Mouse (Mus musculus) liver, embryonic 15.5 days (tissue): Measurements from ENCODE around the gene Sufu. TPM values are rescaled to one million over a fixed set of nuclear protein-coding genes. Genes with fewer than 3 reads are reported as not detected.

Source experiments
- ATAC-seq: fragments of 200-750 bp; cut with Nextera tagmentation; 2 replicates; pipeline ENCODE4 v1.8.0; 2017; ENCODE audit warnings: moderate number of reproducible peaks, mild to moderate bottlenecking, moderate library complexity; ENCODE audit not compliant: insufficient read depth
- H3K27ac ChIP-seq: fragments of 300-500 bp; sonication (generic); replicated peaks from 2 replicates; pipeline ENCODE4 v1.5.1; 2015; ENCODE audit warnings: mild to moderate bottlenecking, inconsistent platforms
- H3K27me3 ChIP-seq: fragments of 300-500 bp; sonication (generic); 2 replicates; pipeline ENCODE4 v1.6.1; 2015; ENCODE audit warnings: mild to moderate bottlenecking, inconsistent platforms
- H3K36me3 ChIP-seq: fragments of 300-500 bp; sonication (generic); replicated peaks from 2 replicates; pipeline ENCODE4 v1.6.1; 2015; ENCODE audit warnings: moderate library complexity, mild to moderate bottlenecking, inconsistent platforms
- H3K4me1 ChIP-seq: fragments of 300-500 bp; sonication (generic); replicated peaks from 2 replicates; pipeline ENCODE4 v1.6.1; 2015; ENCODE audit warnings: inconsistent platforms
- H3K4me2 ChIP-seq: fragments of 300-500 bp; sonication (generic); 2 replicates; pipeline ENCODE4 v1.6.1; 2015; ENCODE audit warnings: moderate library complexity, mild to moderate bottlenecking, inconsistent platforms
- H3K4me3 ChIP-seq: fragments of 300-500 bp; sonication (generic); replicated peaks from 2 replicates; pipeline ENCODE4 v1.5.1; 2015; ENCODE audit warnings: mild to moderate bottlenecking, inconsistent platforms
- H3K9ac ChIP-seq: fragments of 300-500 bp; sonication (generic); 2 replicates; pipeline ENCODE4 v1.6.1; 2015; ENCODE audit warnings: moderate library complexity, mild to moderate bottlenecking, inconsistent platforms
- H3K9me3 ChIP-seq: fragments of 300-500 bp; sonication (generic); replicated peaks from 2 replicates; pipeline ENCODE4 v1.6.1; 2016; ENCODE audit warnings: inconsistent platforms
- WGBS: fragments of 180-500 bp; shearing (Covaris S2); methylation state at CpG from one replicate; pipeline ENCODE4 v1.1.7; 2015; ENCODE audit warnings: mixed read lengths; ENCODE audit not compliant: insufficient replicate concordance; 5-methylcytosine and 5-hydroxymethylcytosine counted together
- polyA plus RNA-seq: library from polyadenylated mRNA; unstranded; fragments of >200 nt; fragmentation: Nextera tagmentation; extraction: Ambion mirVana; gene quantifications from 2 replicates; pipeline ENCODE4 v1.2.1, GENCODE M21; 2015

Sufu gene
- polyA plus RNA-seq, 1 experiment from 2014 or later = 5.4 TPM

DNA sequence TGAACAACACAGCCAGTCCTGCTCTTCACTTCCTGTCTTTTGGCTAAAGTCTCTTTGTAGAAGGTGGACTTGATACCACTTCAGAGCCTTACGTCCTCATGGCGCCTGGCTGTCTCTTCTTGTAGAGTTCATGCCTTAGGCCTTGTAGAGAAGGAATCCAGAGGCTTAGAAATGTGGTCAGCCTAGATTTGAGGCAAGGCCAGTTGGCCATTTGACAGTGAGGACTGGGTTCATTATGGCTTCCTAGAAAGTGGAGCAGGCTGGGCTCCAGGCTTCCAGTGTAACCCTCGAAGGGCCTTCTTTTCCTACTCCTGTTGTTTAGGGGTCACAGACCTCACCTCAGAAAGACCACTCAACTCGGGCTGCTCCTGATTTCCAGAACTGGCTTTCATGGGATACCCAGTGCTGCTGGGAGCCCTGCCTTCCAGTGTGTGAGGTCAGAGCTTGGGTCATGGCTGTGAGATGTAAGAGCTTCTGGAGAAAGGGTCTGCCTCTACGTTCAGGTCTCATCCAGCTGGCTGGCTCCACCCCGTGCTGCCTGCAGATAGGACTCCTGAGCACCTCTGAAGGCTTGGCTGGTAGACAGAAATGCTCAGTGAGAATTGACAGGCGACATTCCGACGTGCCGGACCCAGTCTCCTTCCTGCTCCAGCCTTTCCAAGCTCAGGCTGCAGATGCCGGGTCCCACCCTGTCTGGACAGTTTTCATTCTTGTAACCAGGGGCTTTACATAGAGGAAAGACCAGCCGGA, 15.5 kb downstream of the Sufu start:
- no peaks in the 10 kb centered on the region for H3K9me3 ChIP-seq
- WGBS = 71% methylated on average over 12 of the region's 12 CpGs
- no peak overlapping the region for H3K27ac ChIP-seq
- H3K36me3 ChIP-seq = 0 out of 2 replicates have a peak, but pooled peaks cover 3% of the 10 kb centered on the region
- H3K9ac ChIP-seq = no peak overlapping the region
- no peak overlapping the region for H3K4me3 ChIP-seq
- ATAC-seq = no peak
- H3K4me2 ChIP-seq = no peak overlapping the region
- H3K27me3 ChIP-seq = no peaks in the 10 kb centered on the region
- peaks cover 25% of the 10 kb centered on the region for H3K4me1 ChIP-seq

DNA sequence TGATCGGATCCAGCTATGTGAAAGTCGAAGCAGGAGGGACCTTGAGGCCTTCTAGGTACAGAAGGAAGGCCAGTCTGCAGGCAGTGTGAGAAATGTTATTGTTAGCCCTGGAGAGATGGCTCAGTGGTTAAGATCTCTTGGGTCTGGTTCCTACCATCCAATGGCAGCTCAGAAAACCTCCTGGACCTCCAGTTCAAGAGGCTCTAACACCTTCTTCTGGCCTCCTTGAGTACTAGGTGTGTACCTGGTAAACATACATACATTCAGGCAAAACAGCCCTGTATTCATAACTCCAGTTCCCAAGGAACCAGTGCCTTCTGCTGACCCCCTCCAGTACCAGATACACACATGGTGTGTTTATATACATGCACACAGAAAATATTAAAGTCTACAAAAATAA, 17.3 kb downstream of the Sufu start:
- Histone ChIP-seq H3K9ac (no peak overlapping the region), H3K4me1 (peaks cover 12% of the 10 kb centered on the region; the same call in 1 of the 2 replicates), H3K4me3 (no peak overlapping the region), H3K4me2 (no peak overlapping the region), H3K9me3 (no peaks in the 10 kb centered on the region), H3K27ac (no peak overlapping the region), H3K36me3 (0 out of 2 replicates have a peak, but pooled peaks cover 3% of the 10 kb centered on the region), H3K27me3 (no peaks in the 10 kb centered on the region)
- no peak for ATAC-seq
- 65% methylated on average over 2 of the region's 2 CpGs for WGBS

- H3K27me3 ChIP-seq = no peaks in the 10 kb centered on the region
- no peak overlapping the region for H3K9ac ChIP-seq
- no peak for ATAC-seq
- no peak overlapping the region for H3K27ac ChIP-seq
- H3K4me2 ChIP-seq = no peak overlapping the region
- no peaks in the 10 kb centered on the region for H3K9me3 ChIP-seq
- H3K4me1 ChIP-seq = peaks cover 10% of the 10 kb centered on the region; the same call in 1 of the 2 replicates
- 0 out of 2 replicates have a peak, but pooled peaks cover 3% of the 10 kb centered on the region for H3K36me3 ChIP-seq
- 75% methylated on average over 8 of the region's 8 CpGs for WGBS
- H3K4me3 ChIP-seq = no peak overlapping the region
Measured at GRCm38 (mm10) chr19:46414486-46414885, 17.8 kb downstream of the Sufu start.

- H3K27me3 ChIP-seq = no peaks in the 10 kb centered on the region
- no peak overlapping the region for H3K4me2 ChIP-seq
- WGBS = 75% methylated on average over 9 of the region's 9 CpGs
- 0 out of 2 replicates have a peak, but pooled peaks cover 4% of the 10 kb centered on the region for H3K4me1 ChIP-seq
- no peaks in the 10 kb centered on the region for H3K36me3 ChIP-seq
- H3K9me3 ChIP-seq = no peaks in the 10 kb centered on the region
- no peak for ATAC-seq
- no peak overlapping the region for H3K9ac ChIP-seq
- H3K4me3 ChIP-seq = no peak overlapping the region
- H3K27ac ChIP-seq = no peak overlapping the region
Measured at GRCm38 (mm10) chr19:46416276-46416675, 19.6 kb downstream of the Sufu start.

DNA sequence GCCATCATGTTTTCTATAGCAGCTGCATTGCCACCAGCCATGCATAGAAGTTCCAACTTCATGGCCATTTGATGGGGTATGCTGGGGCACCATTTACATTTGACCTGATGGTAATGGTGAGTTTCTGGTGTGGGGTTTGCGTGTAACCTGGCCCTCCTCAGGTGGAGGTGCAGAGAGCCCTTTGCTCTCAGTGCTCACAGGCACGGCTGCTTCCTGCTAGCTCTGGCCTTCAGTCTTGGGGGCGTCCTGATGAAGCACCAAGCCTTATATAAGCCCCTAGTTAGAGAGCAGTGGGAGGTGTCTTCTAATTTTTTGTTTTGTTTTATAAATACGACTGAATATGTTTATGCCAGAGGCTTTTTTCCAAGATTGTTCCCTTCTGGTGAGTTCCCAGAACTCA, 21.4 kb downstream of the Sufu start:
- no peak for ATAC-seq
- H3K27me3 ChIP-seq = no peaks in the 10 kb centered on the region
- WGBS = 81% methylated on average over 4 of the region's 4 CpGs
- no peaks in the 10 kb centered on the region for H3K9me3 ChIP-seq
- H3K36me3 ChIP-seq = no peaks in the 10 kb centered on the region
- H3K4me3 ChIP-seq = no peak overlapping the region
- H3K27ac ChIP-seq = no peak overlapping the region
- no peak overlapping the region for H3K9ac ChIP-seq
- H3K4me1 ChIP-seq = 0 out of 2 replicates have a peak, but pooled peaks cover 4% of the 10 kb centered on the region
- H3K4me2 ChIP-seq = no peak overlapping the region

DNA sequence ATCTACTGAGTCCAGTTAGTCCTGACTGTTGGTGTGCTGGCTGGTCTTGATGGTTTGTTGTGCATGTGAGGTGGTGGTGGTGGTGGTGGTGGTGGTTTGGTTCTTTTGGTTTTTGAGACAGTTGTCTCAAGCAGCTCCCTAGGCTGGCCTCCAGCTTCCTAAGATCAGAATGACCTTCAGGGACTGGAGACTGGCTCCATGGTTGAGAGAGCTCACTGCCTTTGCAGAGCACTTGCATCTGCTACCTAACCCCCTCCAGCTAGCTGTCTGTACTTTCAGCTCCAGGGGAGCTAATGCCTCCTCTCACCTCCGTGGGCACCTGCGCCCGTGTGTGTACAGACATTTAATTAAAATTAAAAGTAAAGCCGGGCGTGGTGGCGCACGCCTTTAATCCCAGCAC, 23.7 kb downstream of the Sufu start:
- Histone ChIP-seq H3K36me3 (no peaks in the 10 kb centered on the region), H3K4me2 (no peak overlapping the region), H3K27me3 (no peaks in the 10 kb centered on the region), H3K9ac (no peak overlapping the region), H3K4me3 (no peak overlapping the region), H3K9me3 (no peaks in the 10 kb centered on the region), H3K27ac (no peak overlapping the region), H3K4me1 (0 out of 2 replicates have a peak, but pooled peaks cover 4% of the 10 kb centered on the region)
- 85% methylated on average over 7 of the region's 7 CpGs for WGBS
- ATAC-seq = no peak

DNA sequence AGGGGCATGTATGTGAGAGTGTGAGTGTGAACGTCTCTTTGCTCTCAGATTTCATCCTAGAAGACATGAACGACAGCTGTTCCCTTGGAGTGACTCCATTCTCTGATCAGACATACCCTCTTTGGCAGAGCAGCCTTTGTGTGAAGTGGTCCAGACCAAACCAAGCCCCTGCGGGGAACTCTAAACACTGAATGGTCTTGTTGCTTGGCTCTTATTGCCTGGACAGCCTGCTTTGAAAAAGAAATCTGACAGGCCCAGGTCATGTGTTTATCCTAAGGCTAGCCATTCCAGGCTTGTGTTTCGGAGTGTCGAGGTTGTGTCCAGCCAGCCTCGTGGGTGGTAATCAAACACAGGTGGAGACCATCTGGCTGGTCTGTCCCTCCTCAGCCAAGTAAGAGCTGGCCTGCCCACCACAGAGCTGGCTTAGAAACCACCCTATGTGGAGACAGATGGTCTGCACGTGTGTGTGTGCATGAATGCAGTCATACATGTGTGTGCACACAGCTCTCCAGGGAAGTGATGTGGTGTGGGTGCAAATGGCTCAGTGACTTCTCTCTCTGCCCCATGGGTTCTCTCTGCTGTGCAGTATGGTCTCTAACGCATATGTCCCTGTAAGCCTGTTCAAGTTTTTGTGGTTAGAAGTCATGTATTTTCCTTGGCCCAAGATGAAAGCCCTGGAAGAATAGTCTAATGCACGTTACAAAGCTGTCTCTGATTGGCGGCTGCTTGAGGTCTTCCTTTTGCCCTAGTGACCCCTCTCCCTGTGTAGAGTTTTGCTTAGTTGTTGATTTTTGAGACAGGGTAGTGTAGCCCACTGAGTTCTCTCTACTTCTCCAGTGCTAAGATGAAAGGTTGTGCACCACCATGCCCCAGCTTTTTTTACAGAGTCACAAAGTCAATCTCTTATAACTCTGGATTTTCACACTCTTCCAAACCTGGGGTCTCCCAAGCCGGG, 26.0 kb downstream of the Sufu start:
- no peaks in the 10 kb centered on the region for H3K9me3 ChIP-seq
- no peaks in the 10 kb centered on the region for H3K27me3 ChIP-seq
- H3K4me3 ChIP-seq = no peak overlapping the region
- H3K9ac ChIP-seq = no peak overlapping the region
- 0 out of 2 replicates have a peak, but pooled peaks cover 3% of the 10 kb centered on the region for H3K36me3 ChIP-seq
- H3K4me2 ChIP-seq = no peak overlapping the region
- no peak overlapping the region for H3K27ac ChIP-seq
- 64% methylated on average over 11 of the region's 11 CpGs for WGBS
- H3K4me1 ChIP-seq = no peaks in the 10 kb centered on the region
- no peak for ATAC-seq

GRCm38 (mm10) chr19:46425266-46425665, 28.6 kb downstream of the Sufu start:
- 75% methylated on average over 8 of the region's 8 CpGs for WGBS

GRCm38 (mm10) chr19:46426488-46426887, 29.8 kb downstream of the Sufu start:
- H3K9me3 ChIP-seq = no peaks in the 10 kb centered on the region
- 0 out of 2 replicates have a peak, but pooled peaks cover 3% of the 10 kb centered on the region for H3K36me3 ChIP-seq
- no peaks in the 10 kb centered on the region for H3K4me1 ChIP-seq
- no peak overlapping the region for H3K4me3 ChIP-seq
- no peaks in the 10 kb centered on the region for H3K27me3 ChIP-seq
- 77% methylated on average over 12 of the region's 12 CpGs for WGBS
- no peak overlapping the region for H3K9ac ChIP-seq
- H3K4me2 ChIP-seq = no peak overlapping the region
- no peak overlapping the region for H3K27ac ChIP-seq
- no peak for ATAC-seq

More at GRCm38 (mm10) chr19:46425266-46425665, 28.6 kb downstream of the Sufu start:
- H3K4me1 ChIP-seq = no peaks in the 10 kb centered on the region
- H3K9ac ChIP-seq = no peak overlapping the region
- no peak overlapping the region for H3K4me3 ChIP-seq
- no peak overlapping the region for H3K4me2 ChIP-seq
- 0 out of 2 replicates have a peak, but pooled peaks cover 3% of the 10 kb centered on the region for H3K36me3 ChIP-seq
- H3K27me3 ChIP-seq = no peaks in the 10 kb centered on the region
- ATAC-seq = no peak
- H3K9me3 ChIP-seq = no peaks in the 10 kb centered on the region
- H3K27ac ChIP-seq = no peak overlapping the region

DNA sequence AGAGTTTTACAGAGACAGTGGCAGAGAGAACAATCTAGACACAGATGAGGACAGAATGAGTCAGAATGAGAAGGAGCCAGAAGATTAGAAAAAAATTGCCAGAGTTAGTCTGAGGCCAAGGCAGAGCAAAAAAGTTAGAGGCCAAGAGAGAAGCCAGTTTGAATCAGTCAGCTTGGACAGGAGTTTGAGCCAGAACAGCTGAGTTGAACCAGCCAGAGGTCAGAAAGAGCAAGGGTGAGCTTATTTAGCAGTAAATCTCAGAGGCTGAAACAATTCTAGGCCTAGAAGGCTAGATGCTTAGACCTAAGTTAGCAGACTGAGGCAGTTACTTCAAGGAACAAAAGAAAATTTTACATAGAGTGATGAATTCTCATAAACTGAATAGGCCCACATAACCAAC, 32.6 kb downstream of the Sufu start:
- ATAC-seq = no peak
- no peak overlapping the region for H3K27ac ChIP-seq
- no peaks in the 10 kb centered on the region for H3K4me1 ChIP-seq
- no peaks in the 10 kb centered on the region for H3K9me3 ChIP-seq
- no peak overlapping the region for H3K9ac ChIP-seq
- H3K27me3 ChIP-seq = no peaks in the 10 kb centered on the region
- no peak overlapping the region for H3K4me2 ChIP-seq
- 0 out of 2 replicates have a peak, but pooled peaks cover 3% of the 10 kb centered on the region for H3K36me3 ChIP-seq
- H3K4me3 ChIP-seq = no peak overlapping the region

DNA sequence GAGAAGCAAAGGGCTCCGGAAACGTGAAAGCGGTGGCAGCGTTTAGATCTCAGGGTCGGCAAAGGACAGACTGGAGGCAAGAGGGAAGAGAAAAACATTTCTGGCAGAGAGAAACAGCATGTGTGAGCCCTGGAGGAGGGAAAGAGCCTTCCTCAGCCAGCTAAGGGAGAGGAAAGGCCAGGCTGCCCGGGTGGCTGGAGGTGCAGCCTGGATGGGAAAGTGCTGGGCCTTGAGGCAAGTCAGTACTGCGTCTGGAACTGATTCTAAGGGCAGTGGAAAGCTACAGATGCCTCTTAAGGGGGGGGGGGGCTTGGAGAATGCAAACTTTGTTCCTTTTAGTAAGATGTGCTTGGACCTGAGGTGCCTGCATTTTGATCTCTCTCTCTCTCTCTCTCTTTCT, 37.0 kb downstream of the Sufu start:
- H3K27me3 ChIP-seq = no peaks in the 10 kb centered on the region
- no peaks in the 10 kb centered on the region for H3K9me3 ChIP-seq
- 78% methylated on average over 7 of the region's 7 CpGs for WGBS
- no peak overlapping the region for H3K4me2 ChIP-seq
- H3K27ac ChIP-seq = no peak overlapping the region
- no peak overlapping the region for H3K9ac ChIP-seq
- H3K4me3 ChIP-seq = no peak overlapping the region
- H3K36me3 ChIP-seq = no peaks in the 10 kb centered on the region
- no peaks in the 10 kb centered on the region for H3K4me1 ChIP-seq
- ATAC-seq = no peak
